Mouse (Mus musculus): ENCODE data around the gene Dusp3.

Dusp3 gene

DNA sequence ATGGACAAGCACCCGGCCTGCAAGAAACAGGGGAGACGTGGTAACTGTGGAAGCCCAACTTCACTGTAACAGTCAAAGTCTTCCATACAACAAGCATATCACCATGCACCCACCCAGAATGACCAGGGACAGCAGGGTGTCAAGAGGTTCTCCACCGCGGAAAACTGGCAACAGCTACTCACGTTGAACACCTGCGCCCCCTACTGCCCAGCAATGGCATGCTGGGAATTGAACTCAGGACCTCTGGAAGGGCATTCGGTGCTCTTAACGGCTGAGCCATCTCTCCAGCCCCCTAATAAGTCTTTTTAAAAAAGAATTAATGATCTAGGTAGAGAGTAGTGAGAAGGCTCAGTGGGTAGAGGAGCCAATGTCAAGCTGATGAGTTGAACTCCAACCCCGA, 11.9 kb downstream of the Dusp3 start:
- DNase-seq (ENCODE audit: low spot score in 2 of 2): no peak

GRCm38 (mm10) chr11:101974181-101974580, 12.6 kb downstream of the Dusp3 start:
- DNase-seq (ENCODE audit: low spot score in 2 of 2): no peak

DNA sequence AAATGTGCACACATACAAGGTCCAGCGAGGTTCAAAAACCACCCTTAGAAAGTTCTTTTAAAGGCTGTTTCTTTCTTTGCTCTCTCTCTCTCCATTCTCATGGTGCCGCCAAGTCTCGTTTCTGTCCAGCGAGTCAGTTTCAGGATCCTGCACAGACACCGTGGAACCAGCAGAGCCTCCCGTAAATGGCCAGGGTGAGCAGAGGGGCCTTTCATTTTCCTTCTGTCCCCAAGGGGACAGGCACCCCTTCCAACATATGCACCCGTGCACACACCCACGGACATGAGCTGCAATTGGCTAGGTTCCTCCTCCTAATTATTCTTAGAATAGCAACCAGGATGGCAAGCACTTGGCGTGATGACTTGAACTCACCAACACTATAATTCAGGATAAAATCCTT, 13.3 kb downstream of the Dusp3 start:
- no peak for DNase-seq (ENCODE audit: low spot score in 2 of 2)

DNA sequence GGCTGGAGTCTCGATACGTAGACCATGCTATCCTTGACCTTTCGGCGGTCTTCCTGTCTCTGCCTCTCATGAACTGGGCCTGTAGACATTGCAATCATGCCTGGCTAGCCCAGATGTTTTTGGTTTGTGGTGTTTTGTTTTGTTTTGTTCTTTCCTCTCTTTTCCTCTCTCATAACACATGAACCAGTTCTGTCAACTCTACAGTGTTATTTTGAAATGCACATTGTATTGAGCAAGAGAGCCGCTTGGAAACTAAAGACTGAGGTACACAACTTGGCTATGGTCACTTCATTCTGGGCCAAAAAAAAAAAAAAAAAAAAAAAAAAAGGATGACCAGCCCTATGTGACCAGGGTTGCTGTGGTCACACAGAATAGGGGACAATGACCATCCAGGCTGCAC, 14.2 kb downstream of the Dusp3 start:
- DNase-seq (ENCODE audit: low spot score in 2 of 2): no peak

- DNase-seq (ENCODE audit: low spot score in 2 of 2): no peak
These were observed 14.7 kb downstream of the Dusp3 start for GRCm38 (mm10) chr11:101972097-101972496.

GRCm38 (mm10) chr11:101971410-101971809, 15.4 kb downstream of the Dusp3 start:
- no peak for DNase-seq (ENCODE audit: low spot score in 2 of 2)

- no peak for DNase-seq (ENCODE audit: low spot score in 2 of 2)
These were observed 17.0 kb downstream of the Dusp3 start for GRCm38 (mm10) chr11:101969835-101970234.

DNA sequence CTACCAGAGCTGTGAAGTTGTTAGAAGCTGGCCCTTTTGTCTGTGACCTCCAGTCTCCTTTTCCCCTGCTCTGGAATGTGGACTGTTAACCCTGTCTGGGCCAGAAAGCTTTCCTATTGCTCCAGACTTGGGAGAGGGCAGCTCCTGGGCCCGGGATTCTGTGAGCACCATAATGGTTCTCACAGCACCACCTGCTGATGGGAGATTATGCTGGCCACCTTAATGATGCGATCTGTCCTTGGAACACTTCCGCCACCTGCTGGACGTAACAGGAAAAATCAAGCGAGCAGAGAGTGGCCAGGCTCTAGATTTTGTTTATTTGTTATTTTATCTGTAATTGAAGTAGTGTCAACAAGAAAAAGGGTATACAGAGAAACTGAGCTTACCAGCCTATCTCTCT, 18.0 kb downstream of the Dusp3 start:
- peak; percentile 56 to 61 for DNase-seq (ENCODE audit: low spot score in 2 of 2)

- DNase-seq (ENCODE audit: low spot score in 2 of 2): no peak
These were observed 18.5 kb downstream of the Dusp3 start for GRCm38 (mm10) chr11:101968311-101968710.

- no peak for DNase-seq (ENCODE audit: low spot score in 2 of 2)
These were observed 19.7 kb downstream of the Dusp3 start, which contains the start of gene Sost for GRCm38 (mm10) chr11:101966965-101967614. Sost (minus strand) TSS chr11:101967015.

GRCm38 (mm10) chr11:101965553-101965952, 21.3 kb downstream of the Dusp3 start:
- DNase-seq (ENCODE audit: low spot score in 2 of 2): no peak

DNA sequence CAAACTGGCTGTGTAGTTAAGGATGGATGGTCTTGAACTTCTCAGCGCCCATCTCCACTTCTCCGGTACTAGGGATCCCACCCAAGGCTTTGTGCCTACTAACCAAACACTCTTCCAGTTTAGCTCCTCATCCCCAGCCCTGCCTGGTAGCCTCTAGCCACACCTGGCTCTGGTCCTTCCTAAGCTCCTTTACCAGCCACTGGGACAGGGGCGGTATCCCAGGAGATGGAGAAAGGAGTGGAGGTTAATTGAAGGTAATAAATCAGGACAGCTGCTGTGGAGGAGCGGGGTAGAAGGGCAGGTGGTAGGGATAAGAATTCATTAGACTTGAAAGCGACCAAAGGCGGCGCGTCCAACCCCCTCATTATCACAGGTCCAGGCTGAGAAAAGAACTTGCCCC, 22.2 kb downstream of the Dusp3 start:
- no peak for DNase-seq (ENCODE audit: low spot score in 2 of 2)

GRCm38 (mm10) chr11:101963473-101964291, 23.1 kb downstream of the Dusp3 start:
- peak in 1 of 2 experiments; percentile 33 for DNase-seq (ENCODE audit: low spot score in 2 of 2)

- DNase-seq (ENCODE audit: low spot score in 2 of 2): no peak
These were observed 23.8 kb downstream of the Dusp3 start for GRCm38 (mm10) chr11:101963043-101963442.

- no peak for DNase-seq (ENCODE audit: low spot score in 2 of 2)
These were observed 29.3 kb downstream of the Dusp3 start for GRCm38 (mm10) chr11:101957476-101957875.

DNA sequence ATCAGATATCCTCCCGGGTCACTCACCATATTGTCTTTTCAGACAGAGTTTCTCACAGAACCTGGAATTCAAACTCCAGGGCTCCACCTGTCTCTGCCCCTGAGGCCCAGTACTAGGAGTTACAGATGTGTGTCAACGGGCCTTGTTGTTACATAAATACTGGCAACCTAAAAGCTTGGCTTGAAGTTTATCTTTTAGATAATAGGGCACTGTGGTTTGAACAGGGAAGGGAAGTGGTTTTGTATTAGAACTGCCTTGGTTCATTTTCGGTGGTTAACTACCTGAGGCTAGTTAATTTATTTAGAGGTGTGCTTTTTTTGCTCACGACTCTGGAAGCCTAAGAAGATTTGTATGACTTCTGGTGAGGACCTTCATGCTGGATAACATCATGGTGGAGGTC, 33.4 kb downstream of the Dusp3 start:
- DNase-seq (ENCODE audit: low spot score in 2 of 2): no peak

DNA sequence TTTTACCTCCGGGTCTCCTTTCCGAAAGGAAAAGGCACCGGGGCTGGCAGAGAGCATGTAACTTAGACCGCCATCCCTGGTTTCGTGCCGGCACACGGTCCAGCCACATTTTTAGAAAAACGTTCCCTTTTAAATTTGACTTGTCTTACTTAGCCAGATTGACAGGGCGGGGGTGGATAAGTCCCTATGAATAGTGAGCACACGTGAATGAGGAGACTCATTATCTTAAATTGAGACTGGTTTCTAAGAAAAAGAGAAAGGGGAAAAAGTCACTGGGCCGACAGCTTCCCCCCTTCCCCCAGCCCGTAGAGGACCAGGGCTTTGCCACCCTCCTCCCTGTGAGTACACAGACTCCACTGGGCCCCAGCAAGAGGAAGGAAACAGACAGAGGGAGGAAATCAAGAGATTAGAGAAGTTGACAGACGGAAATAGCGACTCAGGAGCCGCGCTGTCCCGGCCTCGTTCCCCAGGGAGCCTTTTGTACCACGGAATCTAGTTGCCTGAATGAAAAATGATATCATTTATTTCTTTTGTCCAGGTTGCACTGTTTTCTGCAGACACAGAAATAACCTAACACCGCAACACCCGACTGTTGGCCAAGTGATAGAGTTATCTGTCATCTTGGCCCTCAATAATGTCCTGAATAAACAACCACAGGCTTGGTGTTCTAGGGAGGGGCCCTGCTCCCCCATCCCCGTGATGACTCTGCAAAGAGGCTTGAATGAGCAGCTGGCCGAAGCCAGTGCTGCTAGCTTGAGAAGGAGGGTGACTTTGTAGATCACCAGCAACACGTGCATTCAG, 34.1 kb downstream of the Dusp3 start:
- DNase-seq (ENCODE audit: low spot score in 2 of 2): no peak

GRCm38 (mm10) chr11:101950021-101950420, 36.8 kb downstream of the Dusp3 start:
- DNase-seq (ENCODE audit: low spot score in 2 of 2): no peak

GRCm38 (mm10) chr11:101946525-101946924, 40.3 kb downstream of the Dusp3 start:
- no peak for DNase-seq (ENCODE audit: low spot score in 2 of 2)

DNA sequence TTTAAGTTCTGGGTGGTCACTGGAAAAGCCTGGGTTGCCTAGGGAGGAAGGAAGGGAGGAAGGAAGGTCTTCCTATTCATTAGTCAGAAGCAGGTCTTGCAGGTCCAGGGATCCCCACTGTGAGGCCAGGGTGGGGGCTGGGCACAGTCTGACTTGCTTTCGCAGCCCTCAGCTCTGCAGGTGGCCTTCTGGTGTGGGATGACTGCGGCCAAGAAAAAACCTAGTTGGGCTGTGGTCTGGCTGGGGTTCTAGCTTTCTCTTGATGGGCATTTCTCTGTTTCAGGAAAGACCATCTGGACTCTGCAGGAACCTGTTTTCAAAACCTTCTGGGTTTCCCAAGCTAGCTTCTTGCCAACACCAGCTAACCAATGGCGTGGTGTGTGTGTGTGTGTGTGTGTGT, 43.8 kb downstream of the Dusp3 start:
- DNase-seq (ENCODE audit: low spot score in 2 of 2): no peak

DNA sequence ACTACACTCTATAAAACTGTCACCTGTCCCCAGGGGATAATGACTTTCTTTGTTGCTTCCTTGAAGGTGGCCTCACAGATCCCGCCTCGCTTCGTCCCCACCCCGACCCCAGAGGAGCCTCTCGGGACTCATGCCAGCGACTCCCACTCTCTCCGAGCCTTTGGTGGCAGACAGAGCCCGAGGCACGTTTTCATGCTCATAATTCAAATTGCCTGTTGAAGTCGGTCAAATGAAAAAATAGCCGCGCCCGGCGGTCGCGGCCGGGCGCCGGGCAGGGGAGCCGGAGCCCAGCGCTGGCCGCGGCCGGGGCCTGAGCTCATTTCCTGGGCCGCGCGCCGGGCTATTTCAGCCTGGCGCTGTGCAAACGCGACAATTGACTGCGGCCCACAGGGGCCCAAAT, 49.7 kb downstream of the Dusp3 start:
- DNase-seq (ENCODE audit: low spot score in 2 of 2): no peak

DNA sequence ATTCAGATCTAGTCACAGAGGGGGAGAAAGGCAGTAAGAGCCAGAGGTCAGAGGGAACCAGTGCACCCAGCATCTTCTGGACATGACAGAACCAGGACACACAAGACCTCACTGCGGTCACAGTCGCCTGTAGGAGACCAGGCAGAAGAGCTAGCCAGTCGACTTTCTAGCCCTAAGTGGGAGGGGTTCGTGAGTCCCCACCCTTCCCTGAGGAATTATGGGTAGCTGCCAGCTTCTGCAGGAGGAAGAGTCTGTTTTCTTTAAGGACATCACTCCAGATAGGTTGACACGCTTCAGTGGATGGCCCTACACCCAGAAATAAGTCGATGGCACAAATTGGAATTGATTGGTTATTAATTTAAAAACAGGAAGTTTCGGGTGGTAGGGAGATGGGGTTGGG, 50.4 kb downstream of the Dusp3 start:
- no peak for DNase-seq (ENCODE audit: low spot score in 2 of 2)
